Mouse (Mus musculus) stomach, postnatal 0 days (tissue): ENCODE data around the gene Ifit1bl2. TPM values are rescaled to one million over a fixed set of nuclear protein-coding genes. Genes with fewer than 3 reads are reported as not detected.

Experiments used
- ATAC-seq: fragments of 200-750 bp; cut with Nextera tagmentation; 2 replicates; pipeline ENCODE4 v1.8.0; 2017; ENCODE audit not compliant: low FRiP score, low TSS enrichment
- DNase-seq: peaks from one replicate; pipeline ENCODE4 v3.0.0-alpha.2; 2016; ENCODE audit warnings: low spot score
- H3K27ac ChIP-seq: fragments of 300-500 bp; sonication (generic); replicated peaks from 2 replicates; pipeline ENCODE4 v1.5.1; 2014; ENCODE audit warnings: mild to moderate bottlenecking, control low read depth
- H3K27me3 ChIP-seq: fragments of 300-500 bp; sonication (generic); 2 replicates; pipeline ENCODE4 v1.6.1; 2014; ENCODE audit warnings: low read length; ENCODE audit not compliant: control insufficient read depth, insufficient read depth
- H3K36me3 ChIP-seq: fragments of 300-500 bp; sonication (generic); 2 replicates; pipeline ENCODE4 v1.6.1; 2014; ENCODE audit warnings: low read length, mixed read lengths; ENCODE audit not compliant: control insufficient read depth, insufficient read depth
- H3K4me1 ChIP-seq: fragments of 300-500 bp; sonication (generic); replicated peaks from 2 replicates; pipeline ENCODE4 v1.6.1; 2014; ENCODE audit warnings: antibody characterized with exemption; ENCODE audit not compliant: control insufficient read depth, insufficient read depth
- H3K4me2 ChIP-seq: fragments of 300-500 bp; sonication (generic); replicated peaks from 2 replicates; pipeline ENCODE4 v1.6.1; 2014; ENCODE audit warnings: low read depth, mild to moderate bottlenecking, control low read depth, moderate library complexity
- H3K4me3 ChIP-seq: fragments of 300-500 bp; sonication (generic); 2 replicates; pipeline ENCODE4 v1.5.1; 2014; ENCODE audit warnings: low read depth, low read length, control low read depth
- H3K9ac ChIP-seq: fragments of 300-500 bp; sonication (generic); 2 replicates; pipeline ENCODE4 v1.6.1; 2014; ENCODE audit warnings: mild to moderate bottlenecking, low read length, control low read depth, mixed read lengths
- H3K9me3 ChIP-seq: fragments of 300-500 bp; sonication (generic); 2 replicates; pipeline ENCODE4 v1.6.1; 2016; ENCODE audit warnings: low read length; ENCODE audit not compliant: control insufficient read depth
- CTCF ChIP-seq: IDR thresholded peaks from 2 replicates; pipeline ENCODE4 v1.5.1; 2016; ENCODE audit warnings: antibody characterized with exemption, low read depth, mild to moderate bottlenecking, moderate library complexity
- EP300 ChIP-seq: optimal IDR thresholded peaks from 2 replicates; pipeline ENCODE3; 2016; ENCODE audit warnings: antibody characterized with exemption
- WGBS: fragments of 180-500 bp; shearing (Covaris S2); extraction: QIAGEN DNeasy Blood & Tissue Kit; methylation state at CpG from one replicate; pipeline ENCODE4 v1.1.7; 2014; 5-methylcytosine and 5-hydroxymethylcytosine counted together
- polyA plus RNA-seq: library from polyadenylated mRNA; unstranded; fragments of >200 nt; fragmentation: Nextera tagmentation; extraction: Ambion mirVana; gene quantifications from 2 replicates; pipeline ENCODE4 v1.2.1, GENCODE M21; 2015

Ifit1bl2 gene
- polyA plus RNA-seq, 1 experiment from 2014 or later: 0.10 TPM

GRCm38 (mm10) chr19:34642616-34643015 lies 2.1 kb upstream of the Ifit1bl2 start:
- DNase-seq (no peak), ATAC-seq (no peak)
- Histone ChIP-seq H3K27ac (no peak overlapping the region), H3K36me3 (no peaks in the 10 kb centered on the region), H3K4me3 (no peak overlapping the region), H3K9ac (no peak overlapping the region), H3K4me1 (no peaks in the 10 kb centered on the region), H3K4me2 (no peak overlapping the region), H3K9me3 (no peaks in the 10 kb centered on the region), H3K27me3 (no peaks in the 10 kb centered on the region)
- TF ChIP-seq EP300 (no peak), CTCF (no peak)
- WGBS: 70% methylated on average over 5 of the region's 5 CpGs

GRCm38 (mm10) chr19:34636933-34637557 lies 3.5 kb downstream of the Ifit1bl2 start:
- H3K4me3 ChIP-seq: no peak overlapping the region
- H3K27ac ChIP-seq: no peak overlapping the region
- WGBS: 8% methylated on average over 3 of the region's 3 CpGs
- H3K27me3 ChIP-seq: no peaks in the 10 kb centered on the region
- no peaks in the 10 kb centered on the region for H3K36me3 ChIP-seq
- H3K9ac ChIP-seq: no peak overlapping the region
- TF ChIP-seq CTCF (peak; percentile 89), EP300 (no peak)
- DNase-seq (peak; percentile 57), ATAC-seq (peak; percentile 81; the same call in 1 of the 2 replicates)
- no peaks in the 10 kb centered on the region for H3K9me3 ChIP-seq
- no peaks in the 10 kb centered on the region for H3K4me1 ChIP-seq
- H3K4me2 ChIP-seq: no peak overlapping the region

- WGBS: 58% methylated on average over 2 of the region's 2 CpGs
- ATAC-seq (no peak), DNase-seq (no peak)
- no peak overlapping the region for H3K9ac ChIP-seq
- no peaks in the 10 kb centered on the region for H3K36me3 ChIP-seq
- H3K4me3 ChIP-seq: no peak overlapping the region
- H3K27ac ChIP-seq: no peak overlapping the region
- no peak overlapping the region for H3K4me2 ChIP-seq
- TF ChIP-seq EP300 (no peak), CTCF (no peak)
- no peaks in the 10 kb centered on the region for H3K27me3 ChIP-seq
- H3K9me3 ChIP-seq: no peaks in the 10 kb centered on the region
- no peaks in the 10 kb centered on the region for H3K4me1 ChIP-seq
Observed at GRCm38 (mm10) chr19:34633484-34633883, 7.1 kb downstream of the Ifit1bl2 start.

GRCm38 (mm10) chr19:34631487-34631886 lies 9.1 kb downstream of the Ifit1bl2 start:
- no peaks in the 10 kb centered on the region for H3K36me3 ChIP-seq
- H3K9me3 ChIP-seq: no peaks in the 10 kb centered on the region
- no peak overlapping the region for H3K4me2 ChIP-seq
- no peak overlapping the region for H3K4me3 ChIP-seq
- H3K4me1 ChIP-seq: no peaks in the 10 kb centered on the region
- no peaks in the 10 kb centered on the region for H3K27me3 ChIP-seq
- DNase-seq (no peak), ATAC-seq (no peak)
- no peak overlapping the region for H3K9ac ChIP-seq
- H3K27ac ChIP-seq: no peak overlapping the region
- no peak for TF ChIP-seq EP300
- no peak for TF ChIP-seq CTCF

GRCm38 (mm10) chr19:34627496-34627895 lies 13.0 kb downstream of the Ifit1bl2 start:
- H3K9me3 ChIP-seq: no peaks in the 10 kb centered on the region
- no peak overlapping the region for H3K4me3 ChIP-seq
- TF ChIP-seq EP300 (no peak), CTCF (no peak)
- no peak overlapping the region for H3K27ac ChIP-seq
- 51% methylated on average over 2 of the region's 2 CpGs for WGBS
- no peak for DNase-seq
- no peaks in the 10 kb centered on the region for H3K4me1 ChIP-seq
- no peak overlapping the region for H3K4me2 ChIP-seq
- no peak for ATAC-seq
- no peaks in the 10 kb centered on the region for H3K36me3 ChIP-seq
- H3K27me3 ChIP-seq: no peaks in the 10 kb centered on the region
- H3K9ac ChIP-seq: no peak overlapping the region

GRCm38 (mm10) chr19:34624663-34625062 lies 15.9 kb downstream of the Ifit1bl2 start:
- DNase-seq (no peak), ATAC-seq (no peak)
- Histone ChIP-seq H3K27me3 (no peaks in the 10 kb centered on the region), H3K9me3 (no peaks in the 10 kb centered on the region), H3K27ac (no peak overlapping the region), H3K9ac (no peak overlapping the region), H3K4me2 (no peak overlapping the region), H3K36me3 (no peaks in the 10 kb centered on the region), H3K4me3 (no peak overlapping the region), H3K4me1 (no peaks in the 10 kb centered on the region)
- TF ChIP-seq EP300 (no peak), CTCF (no peak)
- WGBS: 91% methylated on average over 4 of the region's 4 CpGs
